Mouse (Mus musculus): ENCODE data around the gene Pard3. TPM values are rescaled to one million over a fixed set of nuclear protein-coding genes. Genes with fewer than 3 reads are reported as not detected.

The Pard3 gene
- polyA plus RNA-seq, 1 experiment from 2014 or later: 21.0 TPM

- Histone ChIP-seq H3K27me3 (ENCODE audit: control insufficient read depth, insufficient read depth, low read length) (no peaks in the 10 kb centered on the region), H3K36me3 (ENCODE audit: control insufficient read depth, insufficient read depth, low read length) (no peaks in the 10 kb centered on the region), H3K9me3 (replicated peaks; ENCODE audit: control insufficient read depth, low read length) (no peaks in the 10 kb centered on the region), H3K4me3 (replicated peaks; ENCODE audit: low read length) (no peak overlapping the region), H3K9ac (ENCODE audit: low read length) (no peak overlapping the region), H3K27ac (ENCODE audit: low read length) (no peak overlapping the region), H3K4me1 (ENCODE audit: control insufficient read depth, insufficient read depth, low read length) (no peaks in the 10 kb centered on the region), H3K4me2 (ENCODE audit: low read depth, low read length) (no peak overlapping the region)
- 67% methylated on average over 12 of the region's 12 CpGs for WGBS
- no peak for ATAC-seq (ENCODE audit: insufficient read depth, low FRiP score)
Observed at GRCm38 (mm10) chr8:127592648-127593574, 529.2 kb downstream of the Pard3 start.

- ATAC-seq (ENCODE audit: insufficient read depth, low FRiP score): no peak
- Histone ChIP-seq H3K4me1 (ENCODE audit: control insufficient read depth, insufficient read depth, low read length) (no peaks in the 10 kb centered on the region), H3K36me3 (ENCODE audit: control insufficient read depth, insufficient read depth, low read length) (no peaks in the 10 kb centered on the region; the same call in 1 of the 2 replicates), H3K27ac (ENCODE audit: low read length) (no peak overlapping the region), H3K4me3 (replicated peaks; ENCODE audit: low read length) (no peak overlapping the region), H3K9me3 (replicated peaks; ENCODE audit: control insufficient read depth, low read length) (no peaks in the 10 kb centered on the region), H3K27me3 (ENCODE audit: control insufficient read depth, insufficient read depth, low read length) (no peaks in the 10 kb centered on the region), H3K9ac (ENCODE audit: low read length) (no peak overlapping the region), H3K4me2 (ENCODE audit: low read depth, low read length) (no peak overlapping the region)
- 85% methylated on average over 2 of the region's 2 CpGs for WGBS
Observed at GRCm38 (mm10) chr8:127600641-127601040, 536.9 kb downstream of the Pard3 start.

GRCm38 (mm10) chr8:127603062-127603461 lies 539.4 kb downstream of the Pard3 start:
- H3K4me3 ChIP-seq (replicated peaks; ENCODE audit: low read length): no peak overlapping the region
- 95% methylated on average over 15 of the region's 15 CpGs for WGBS
- H3K9me3 ChIP-seq (replicated peaks; ENCODE audit: control insufficient read depth, low read length): no peaks in the 10 kb centered on the region
- H3K4me1 ChIP-seq (ENCODE audit: control insufficient read depth, insufficient read depth, low read length): no peaks in the 10 kb centered on the region
- no peak for ATAC-seq (ENCODE audit: insufficient read depth, low FRiP score)
- H3K27me3 ChIP-seq (ENCODE audit: control insufficient read depth, insufficient read depth, low read length): no peaks in the 10 kb centered on the region
- H3K27ac ChIP-seq (ENCODE audit: low read length): no peak overlapping the region
- H3K9ac ChIP-seq (ENCODE audit: low read length): no peak overlapping the region
- no peaks in the 10 kb centered on the region; the same call in 1 of the 2 replicates for H3K36me3 ChIP-seq (ENCODE audit: control insufficient read depth, insufficient read depth, low read length)
- no peak overlapping the region for H3K4me2 ChIP-seq (ENCODE audit: low read depth, low read length)

DNA sequence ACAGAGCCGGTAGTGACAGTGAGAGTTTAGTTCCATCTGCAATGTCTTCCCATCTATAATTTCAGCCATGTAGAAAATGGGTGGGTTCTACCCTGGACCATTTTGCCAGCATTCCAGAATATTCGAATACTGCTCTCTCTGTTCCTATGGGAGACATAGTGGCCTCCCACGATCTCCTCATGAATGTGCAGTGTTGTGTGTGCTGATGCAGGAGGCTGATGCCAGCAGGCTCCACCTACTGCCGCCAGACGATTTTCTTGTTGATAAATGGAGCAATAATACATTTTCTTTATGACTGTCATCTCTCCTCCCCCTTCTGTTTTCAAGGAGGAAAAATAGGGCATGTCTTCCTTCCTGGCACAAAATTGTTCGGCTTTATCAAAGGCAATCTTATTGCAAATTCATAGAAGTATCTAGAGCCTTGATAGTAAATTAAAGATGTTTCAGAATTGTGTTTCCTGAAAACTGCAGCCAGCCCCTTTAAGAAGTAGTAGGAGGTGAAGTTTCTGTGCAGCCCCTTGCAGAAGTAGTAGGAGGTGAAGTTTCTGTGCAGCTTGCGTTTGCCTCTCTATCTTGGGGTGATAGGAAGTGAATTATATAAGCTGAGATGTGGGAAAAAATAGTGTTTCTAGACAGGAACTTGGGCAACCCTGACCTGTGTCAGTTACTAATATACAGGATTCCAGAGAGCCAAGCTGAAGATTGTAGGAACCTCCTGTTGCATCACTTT lies 545.0 kb downstream of the Pard3 start:
- no peaks in the 10 kb centered on the region; the same call in 1 of the 2 replicates for H3K36me3 ChIP-seq (ENCODE audit: control insufficient read depth, insufficient read depth, low read length)
- no peak for ATAC-seq (ENCODE audit: insufficient read depth, low FRiP score)
- WGBS: 66% methylated on average over 7 of the region's 7 CpGs
- no peak overlapping the region for H3K4me3 ChIP-seq (replicated peaks; ENCODE audit: low read length)
- no peaks in the 10 kb centered on the region for H3K4me1 ChIP-seq (ENCODE audit: control insufficient read depth, insufficient read depth, low read length)
- H3K27ac ChIP-seq (ENCODE audit: low read length): no peak overlapping the region
- no peaks in the 10 kb centered on the region for H3K27me3 ChIP-seq (ENCODE audit: control insufficient read depth, insufficient read depth, low read length)
- H3K4me2 ChIP-seq (ENCODE audit: low read depth, low read length): no peak overlapping the region
- no peak overlapping the region for H3K9ac ChIP-seq (ENCODE audit: low read length)
- H3K9me3 ChIP-seq (replicated peaks; ENCODE audit: control insufficient read depth, low read length): no peaks in the 10 kb centered on the region

GRCm38 (mm10) chr8:127609316-127609715 lies 545.6 kb downstream of the Pard3 start:
- ATAC-seq (ENCODE audit: insufficient read depth, low FRiP score): no peak
- no peak overlapping the region for H3K9ac ChIP-seq (ENCODE audit: low read length)
- WGBS: 80% methylated on average over 10 of the region's 10 CpGs
- H3K36me3 ChIP-seq (ENCODE audit: control insufficient read depth, insufficient read depth, low read length): no peaks in the 10 kb centered on the region
- H3K4me2 ChIP-seq (ENCODE audit: low read depth, low read length): no peak overlapping the region
- no peaks in the 10 kb centered on the region for H3K4me1 ChIP-seq (ENCODE audit: control insufficient read depth, insufficient read depth, low read length)
- H3K9me3 ChIP-seq (replicated peaks; ENCODE audit: control insufficient read depth, low read length): no peaks in the 10 kb centered on the region
- no peak overlapping the region for H3K4me3 ChIP-seq (replicated peaks; ENCODE audit: low read length)
- H3K27ac ChIP-seq (ENCODE audit: low read length): no peak overlapping the region
- no peaks in the 10 kb centered on the region for H3K27me3 ChIP-seq (ENCODE audit: control insufficient read depth, insufficient read depth, low read length)

GRCm38 (mm10) chr8:127614206-127614605 lies 550.5 kb downstream of the Pard3 start:
- Histone ChIP-seq H3K4me3 (replicated peaks; ENCODE audit: low read length) (no peak overlapping the region), H3K9me3 (replicated peaks; ENCODE audit: control insufficient read depth, low read length) (no peaks in the 10 kb centered on the region), H3K4me1 (ENCODE audit: control insufficient read depth, insufficient read depth, low read length) (no peaks in the 10 kb centered on the region), H3K27me3 (ENCODE audit: control insufficient read depth, insufficient read depth, low read length) (no peaks in the 10 kb centered on the region), H3K4me2 (ENCODE audit: low read depth, low read length) (no peak overlapping the region), H3K9ac (ENCODE audit: low read length) (no peak overlapping the region), H3K27ac (ENCODE audit: low read length) (no peak overlapping the region), H3K36me3 (ENCODE audit: control insufficient read depth, insufficient read depth, low read length) (no peaks in the 10 kb centered on the region)
- WGBS: 73% methylated on average over 4 of the region's 4 CpGs
- no peak for ATAC-seq (ENCODE audit: insufficient read depth, low FRiP score)

DNA sequence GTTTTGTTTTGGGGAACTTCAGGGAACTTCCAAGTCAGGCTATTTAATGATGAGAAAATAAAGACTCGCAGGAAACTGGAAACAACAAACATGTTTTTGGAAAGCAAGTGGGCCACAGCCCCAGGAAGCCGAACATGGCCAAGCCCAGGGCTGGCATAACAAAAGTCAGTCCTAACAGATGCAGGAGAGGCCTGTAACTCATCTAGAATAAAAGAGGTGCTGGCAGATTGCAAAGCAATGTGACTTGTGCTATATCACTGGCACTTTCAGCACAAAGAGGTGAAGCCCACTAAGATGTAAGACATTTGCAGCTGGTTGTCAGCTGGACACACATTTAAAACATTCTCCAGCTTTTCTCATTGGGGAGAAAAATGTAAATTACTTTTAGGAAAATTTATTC lies 553.0 kb downstream of the Pard3 start:
- ATAC-seq (ENCODE audit: insufficient read depth, low FRiP score): no peak
- no peak overlapping the region for H3K27ac ChIP-seq (ENCODE audit: low read length)
- no peak overlapping the region for H3K4me3 ChIP-seq (replicated peaks; ENCODE audit: low read length)
- WGBS: 93% methylated on average over 2 of the region's 2 CpGs
- no peak overlapping the region for H3K9ac ChIP-seq (ENCODE audit: low read length)
- H3K4me2 ChIP-seq (ENCODE audit: low read depth, low read length): no peak overlapping the region
- H3K4me1 ChIP-seq (ENCODE audit: control insufficient read depth, insufficient read depth, low read length): no peaks in the 10 kb centered on the region
- no peaks in the 10 kb centered on the region for H3K9me3 ChIP-seq (replicated peaks; ENCODE audit: control insufficient read depth, low read length)
- no peaks in the 10 kb centered on the region for H3K36me3 ChIP-seq (ENCODE audit: control insufficient read depth, insufficient read depth, low read length)
- H3K27me3 ChIP-seq (ENCODE audit: control insufficient read depth, insufficient read depth, low read length): no peaks in the 10 kb centered on the region

GRCm38 (mm10) chr8:127622137-127622536 lies 558.4 kb downstream of the Pard3 start:
- no peaks in the 10 kb centered on the region for H3K27me3 ChIP-seq (ENCODE audit: control insufficient read depth, insufficient read depth, low read length)
- no peaks in the 10 kb centered on the region for H3K9me3 ChIP-seq (replicated peaks; ENCODE audit: control insufficient read depth, low read length)
- H3K27ac ChIP-seq (ENCODE audit: low read length): no peak overlapping the region
- H3K4me2 ChIP-seq (ENCODE audit: low read depth, low read length): no peak overlapping the region
- no peaks in the 10 kb centered on the region for H3K36me3 ChIP-seq (ENCODE audit: control insufficient read depth, insufficient read depth, low read length)
- H3K4me3 ChIP-seq (replicated peaks; ENCODE audit: low read length): no peak overlapping the region
- H3K9ac ChIP-seq (ENCODE audit: low read length): no peak overlapping the region
- ATAC-seq (ENCODE audit: insufficient read depth, low FRiP score): no peak
- H3K4me1 ChIP-seq (ENCODE audit: control insufficient read depth, insufficient read depth, low read length): no peaks in the 10 kb centered on the region
- 78% methylated on average over 3 of the region's 3 CpGs for WGBS
